Mouse (Mus musculus): ENCODE results near the gene Mob3c. TPM values are rescaled to one million over a fixed set of nuclear protein-coding genes. Genes with fewer than 3 reads are reported as not detected.
A peak's percentile ranks its signal among the peaks of the same experiment; 100 is the strongest.

Mob3c gene
- polyA plus RNA-seq (2016; fragmentation: Nextera tagmentation; extraction: Ambion mirVana): 6.2 TPM in 2 replicates

DNA sequence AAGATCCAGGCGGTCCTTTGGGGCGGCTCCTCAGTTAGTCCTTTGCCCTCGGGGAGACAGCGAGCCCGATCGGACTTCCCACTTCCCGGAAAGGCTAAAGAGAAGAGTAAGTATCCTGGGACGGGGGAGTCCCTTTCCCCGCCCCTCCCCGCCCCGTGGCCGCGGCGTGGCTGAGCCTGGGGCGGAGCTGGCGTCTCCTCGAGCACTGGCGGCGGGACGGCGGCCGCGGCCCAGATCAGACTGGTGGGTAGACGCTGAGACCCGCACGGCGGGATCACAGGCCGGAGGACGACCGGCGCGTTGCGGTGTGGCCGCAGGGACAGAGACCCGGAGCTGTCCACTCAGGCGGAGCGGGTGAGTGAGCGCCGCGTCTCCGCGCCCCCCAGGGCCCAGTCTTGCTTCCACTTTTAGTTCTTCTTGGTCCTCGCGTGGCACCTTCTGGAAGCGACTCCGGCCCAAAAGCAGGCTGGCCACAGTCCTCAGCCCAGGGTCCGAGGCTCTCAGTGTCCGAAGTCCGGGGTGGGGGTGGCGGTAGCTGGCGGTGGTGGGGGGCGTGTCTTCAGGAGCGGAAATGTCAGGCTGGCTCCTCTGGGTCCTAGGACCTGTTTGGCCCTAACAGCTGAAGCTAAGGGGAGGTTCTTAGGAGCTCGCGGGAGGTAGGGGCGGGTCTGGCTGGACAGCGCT lies at the start of gene Mob3c:
Gene Mob3c (plus strand): TSS at position 205 of the 684 bp plus-strand sequence.
- H3K27me3 ChIP-seq (replicated peaks): peaks cover 2% of the 10 kb centered on the region; the same call in 1 of the 2 replicates
- under 1% methylated on average over 55 of the region's 57 CpGs for WGBS

DNA sequence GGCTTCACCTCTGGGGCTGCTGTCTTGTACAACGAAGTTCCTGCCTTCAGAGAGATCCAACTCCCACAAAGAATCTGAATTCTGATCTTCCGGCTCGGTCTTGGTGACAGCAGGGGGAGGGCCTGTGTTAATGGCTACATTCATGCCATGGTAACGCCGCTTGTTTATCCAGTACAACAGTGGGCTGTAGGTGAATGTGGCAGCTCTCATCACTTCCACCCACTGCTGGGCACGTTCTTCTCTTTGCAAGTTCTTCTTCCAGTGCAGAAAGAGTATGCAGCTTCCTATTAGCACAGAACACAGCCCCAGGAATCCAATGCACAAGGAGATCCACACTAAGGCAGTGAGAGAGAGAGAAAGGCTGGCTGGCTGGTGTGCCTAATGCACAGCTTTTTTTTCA lies 47.6 kb upstream of the Mob3c start:
- WGBS: 52% methylated on average over 6 of the region's 6 CpGs

More for the DNA sequence above, at the start of gene Mob3c:
- Histone ChIP-seq H3K4me2 (replicated peaks) (peak within 1 kb of the TSS; percentile 83), H3K36me3 (no peaks in the 10 kb centered on the region), H3K27ac (peak within 1 kb of the TSS; percentile 20; the same call in 1 of the 2 replicates), H3K4me3 (peak within 1 kb of the TSS; percentile 76), H3K4me1 (peaks cover 6% of the 10 kb centered on the region; the same call in 1 of the 2 replicates), H3K9ac (peak within 1 kb of the TSS; percentile 72), H3K9me3 (no peaks in the 10 kb centered on the region)
- peak; percentile 90 for ATAC-seq (ENCODE audit: low FRiP score, low read depth)

DNA sequence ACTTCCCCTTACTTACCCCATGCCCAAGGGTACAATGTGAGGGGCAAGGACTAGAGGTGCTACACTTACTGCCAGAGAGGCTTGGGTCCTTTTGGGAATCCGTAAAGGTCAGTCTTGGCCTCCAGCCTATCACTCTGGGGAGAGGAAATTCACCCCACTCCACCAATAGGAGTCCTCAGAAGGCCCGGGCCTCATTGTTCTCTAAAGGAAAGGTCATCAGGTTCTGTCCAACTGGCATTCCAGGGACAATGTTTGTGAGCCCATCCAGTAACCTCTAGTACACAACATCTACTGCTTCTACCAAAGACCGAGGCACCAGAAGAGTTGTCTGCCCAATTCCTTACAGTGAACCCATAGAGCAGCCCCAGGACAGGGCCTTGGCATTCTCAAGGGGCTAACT lies 47.0 kb upstream of the Mob3c start, which contains the start of gene Tex38:
Gene Tex38 (minus strand): TSS at position 101 of the 400 bp plus-strand sequence.
- Histone ChIP-seq H3K4me1 (peaks cover 12% of the 10 kb centered on the region), H3K9me3 (no peaks in the 10 kb centered on the region), H3K9ac (no peak within 1 kb of the TSS), H3K4me2 (replicated peaks) (no peak within 1 kb of the TSS), H3K36me3 (peaks cover 14% of the 10 kb centered on the region; the same call in 1 of the 2 replicates), H3K4me3 (no peak within 1 kb of the TSS), H3K27ac (no peak within 1 kb of the TSS), H3K27me3 (replicated peaks) (no peaks in the 10 kb centered on the region)
- no peak for ATAC-seq (ENCODE audit: low FRiP score, low read depth)
- 81% methylated on average over 3 of the region's 3 CpGs for WGBS

More for the DNA sequence above, 47.6 kb upstream of the Mob3c start:
- Histone ChIP-seq H3K27me3 (replicated peaks) (no peaks in the 10 kb centered on the region), H3K4me2 (replicated peaks) (no peak overlapping the region), H3K36me3 (peaks cover 15% of the 10 kb centered on the region; the same call in 1 of the 2 replicates), H3K4me1 (peaks cover 6% of the 10 kb centered on the region), H3K4me3 (no peak overlapping the region), H3K9ac (no peak overlapping the region), H3K27ac (no peak overlapping the region), H3K9me3 (no peaks in the 10 kb centered on the region)
- ATAC-seq (ENCODE audit: low FRiP score, low read depth): no peak

DNA sequence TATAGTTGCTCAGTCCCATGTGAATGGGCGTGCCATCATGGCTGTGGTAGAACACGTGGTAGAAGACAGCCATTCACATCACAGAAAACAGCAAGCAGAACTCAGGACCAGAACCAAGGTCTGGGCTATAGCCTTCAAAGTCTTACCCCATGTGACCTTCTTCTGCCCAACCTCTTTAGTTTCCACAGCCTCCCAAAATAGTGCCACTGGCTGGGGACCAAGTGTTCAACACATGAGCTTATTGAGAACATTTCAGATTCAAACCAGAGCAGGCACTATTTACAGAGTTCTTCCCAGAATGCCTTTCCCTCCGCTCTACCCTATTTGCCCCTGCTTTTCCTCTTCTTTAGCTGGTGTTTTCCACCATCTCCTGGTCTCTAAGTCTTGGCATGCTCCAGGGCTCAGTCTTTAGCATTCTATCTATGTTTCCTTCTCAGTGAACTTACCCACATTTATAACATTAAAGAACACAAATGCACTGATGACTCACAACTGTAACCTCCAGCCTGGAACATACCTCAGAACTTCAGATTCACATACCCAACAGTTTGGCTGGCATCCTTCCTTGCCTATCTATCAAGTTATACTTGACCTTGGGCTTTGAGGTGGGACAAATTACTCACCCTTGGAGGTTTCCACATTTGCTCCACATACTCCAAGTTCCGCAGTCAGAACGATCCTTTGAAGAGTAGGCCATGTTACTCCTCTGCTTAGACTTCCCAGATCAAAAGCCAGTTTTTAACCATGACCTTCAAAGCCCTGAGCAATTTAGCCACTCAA lies 45.7 kb upstream of the Mob3c start:
- H3K4me1 ChIP-seq: peaks cover 14% of the 10 kb centered on the region
- H3K36me3 ChIP-seq: peaks cover 5% of the 10 kb centered on the region; the same call in 1 of the 2 replicates
- H3K9ac ChIP-seq: no peak overlapping the region
- H3K27me3 ChIP-seq (replicated peaks): no peaks in the 10 kb centered on the region
- ATAC-seq (ENCODE audit: low FRiP score, low read depth): no peak
- no peak overlapping the region for H3K27ac ChIP-seq
- H3K4me2 ChIP-seq (replicated peaks): no peak overlapping the region
- 89% methylated on average over 5 of the region's 5 CpGs for WGBS
- H3K9me3 ChIP-seq: no peaks in the 10 kb centered on the region
- no peak overlapping the region for H3K4me3 ChIP-seq

DNA sequence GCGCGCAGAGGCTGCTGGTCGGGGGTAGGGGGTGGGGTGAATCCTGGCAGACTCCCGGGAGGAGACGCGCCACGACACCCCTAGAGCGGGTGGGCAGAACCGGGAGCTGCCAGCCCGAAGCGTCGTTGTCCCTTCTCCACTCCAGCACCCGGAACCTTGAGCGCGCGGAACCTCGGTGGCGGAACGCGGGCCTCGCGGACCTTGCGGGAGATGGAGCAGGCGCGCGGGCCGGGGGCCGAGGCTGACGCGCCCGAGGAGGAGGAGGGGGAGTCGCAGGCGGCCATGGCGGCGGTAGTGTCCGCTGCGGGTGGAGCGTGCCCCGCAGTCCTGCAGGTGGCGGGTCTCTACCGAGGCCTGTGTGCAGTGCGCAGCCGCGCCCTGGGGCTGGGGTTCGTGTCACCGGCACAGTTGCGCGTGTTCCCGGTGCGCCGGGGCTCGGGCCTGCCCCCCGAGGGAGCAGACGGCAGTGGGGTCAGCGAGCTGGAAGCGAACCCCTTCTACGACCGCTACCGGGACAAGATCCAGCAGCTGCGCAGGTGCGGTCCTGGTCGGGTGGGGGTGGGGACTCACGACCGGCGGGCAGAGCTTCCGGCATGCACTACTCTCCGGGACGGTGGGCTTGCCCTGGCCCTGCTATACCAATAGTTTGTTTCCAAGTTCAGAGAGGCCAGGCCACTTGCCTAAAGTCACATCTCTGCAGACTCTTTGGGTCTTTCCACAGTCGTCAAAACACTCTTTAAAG lies 43.0 kb upstream of the Mob3c start, which contains the start of gene Atpaf1:
Gene Atpaf1 (plus strand): TSS at position 44 of the 742 bp plus-strand sequence.
- peak; percentile 91 for ATAC-seq (ENCODE audit: low FRiP score, low read depth)
- Histone ChIP-seq H3K4me2 (replicated peaks) (peak within 1 kb of the TSS; percentile 65), H3K27me3 (replicated peaks) (no peaks in the 10 kb centered on the region), H3K36me3 (peaks cover 5% of the 10 kb centered on the region; the same call in 1 of the 2 replicates), H3K4me1 (peaks cover 14% of the 10 kb centered on the region), H3K9me3 (no peaks in the 10 kb centered on the region), H3K4me3 (peak within 1 kb of the TSS; percentile 61), H3K27ac (no peak within 1 kb of the TSS), H3K9ac (peak within 1 kb of the TSS; percentile 67)
- WGBS: under 1% methylated on average over 69 of the region's 69 CpGs

DNA sequence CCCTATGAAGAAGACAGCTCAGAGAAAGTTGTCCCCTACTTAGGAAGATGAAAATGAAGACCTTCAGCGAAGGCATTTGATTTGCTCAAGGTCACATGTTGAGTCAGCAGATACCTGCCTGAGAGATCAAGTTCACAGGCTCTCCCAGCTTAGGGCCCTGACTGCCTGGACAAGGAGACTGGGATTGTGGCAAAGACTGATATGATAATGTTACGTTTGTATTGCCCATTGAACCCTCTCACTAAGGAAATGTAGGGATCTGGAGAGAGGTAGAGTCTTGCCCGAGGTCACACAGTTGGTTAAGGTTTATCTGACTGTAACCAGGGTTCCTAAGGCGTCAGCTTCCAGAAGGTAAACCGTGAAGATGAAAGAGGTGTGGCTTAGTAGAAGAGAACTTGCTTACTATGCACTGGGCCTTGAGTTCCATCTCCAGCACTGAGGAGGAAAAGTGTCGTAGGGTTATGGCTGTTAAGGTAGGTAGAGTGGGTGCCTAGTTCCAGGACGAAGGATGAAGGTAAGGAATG lies 42.3 kb upstream of the Mob3c start:
- Histone ChIP-seq H3K36me3 (peaks cover 5% of the 10 kb centered on the region; the same call in 1 of the 2 replicates), H3K4me3 (peak overlapping the region; percentile 61), H3K4me1 (peaks cover 14% of the 10 kb centered on the region), H3K27ac (no peak overlapping the region), H3K9me3 (no peaks in the 10 kb centered on the region), H3K27me3 (replicated peaks) (no peaks in the 10 kb centered on the region), H3K4me2 (replicated peaks) (peak overlapping the region; percentile 65), H3K9ac (peak overlapping the region; percentile 67)
- 66% methylated on average over 7 of the region's 7 CpGs for WGBS
- ATAC-seq (ENCODE audit: low FRiP score, low read depth): peak; percentile 39; the same call in 1 of the 2 replicates

DNA sequence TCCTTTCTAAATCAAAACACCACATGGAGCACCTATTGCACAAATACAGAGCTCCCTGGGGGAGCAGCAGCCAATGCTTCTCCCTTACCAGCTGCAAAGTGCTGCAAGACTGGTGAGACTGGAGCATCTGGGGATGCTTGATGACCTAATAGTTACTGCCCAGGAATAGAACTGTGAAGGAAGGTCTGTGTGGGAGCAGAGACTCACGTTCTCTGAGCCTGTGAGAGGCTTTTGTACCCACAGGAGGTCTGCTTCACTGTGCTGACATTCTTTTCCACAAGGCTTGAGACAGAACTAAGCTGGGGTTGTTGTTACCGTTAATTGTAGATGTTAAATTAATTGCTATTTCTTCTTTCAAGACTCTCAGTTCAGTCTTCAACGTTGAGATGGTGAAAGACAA lies 37.0 kb upstream of the Mob3c start:
- ATAC-seq (ENCODE audit: low FRiP score, low read depth): no peak
- WGBS: 71% methylated on average over 3 of the region's 3 CpGs
- Histone ChIP-seq H3K4me2 (replicated peaks) (no peak overlapping the region), H3K36me3 (peaks cover 16% of the 10 kb centered on the region), H3K4me3 (no peak overlapping the region), H3K27ac (no peak overlapping the region), H3K9me3 (no peaks in the 10 kb centered on the region), H3K4me1 (peaks cover 2% of the 10 kb centered on the region), H3K27me3 (replicated peaks) (no peaks in the 10 kb centered on the region), H3K9ac (no peak overlapping the region)

DNA sequence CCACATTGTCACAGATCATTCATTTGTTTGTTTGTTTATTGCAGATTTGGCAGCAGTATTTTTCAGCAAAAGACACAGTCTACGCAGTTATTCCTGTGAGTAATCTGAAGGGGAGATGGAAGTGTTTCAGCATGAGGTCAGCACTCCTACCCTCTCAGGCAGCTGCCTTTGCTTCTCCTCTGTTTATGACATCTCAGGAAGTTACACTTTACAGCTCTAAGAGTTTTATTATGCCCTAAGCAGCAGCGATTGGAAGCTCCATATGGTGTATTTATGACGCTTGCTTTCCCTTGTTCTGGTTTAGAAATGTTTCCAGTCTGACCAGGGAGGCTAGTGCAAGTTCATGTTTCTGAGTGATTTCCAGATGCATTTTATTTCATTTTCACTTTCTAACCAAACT lies 32.5 kb upstream of the Mob3c start:
- Histone ChIP-seq H3K27me3 (replicated peaks) (no peaks in the 10 kb centered on the region), H3K4me3 (no peak overlapping the region), H3K9me3 (no peaks in the 10 kb centered on the region), H3K4me1 (no peaks in the 10 kb centered on the region), H3K36me3 (peaks cover 28% of the 10 kb centered on the region), H3K27ac (no peak overlapping the region), H3K4me2 (replicated peaks) (no peak overlapping the region), H3K9ac (no peak overlapping the region)
- ATAC-seq (ENCODE audit: low FRiP score, low read depth): no peak
- WGBS: 41% methylated on average over 3 of the region's 3 CpGs

DNA sequence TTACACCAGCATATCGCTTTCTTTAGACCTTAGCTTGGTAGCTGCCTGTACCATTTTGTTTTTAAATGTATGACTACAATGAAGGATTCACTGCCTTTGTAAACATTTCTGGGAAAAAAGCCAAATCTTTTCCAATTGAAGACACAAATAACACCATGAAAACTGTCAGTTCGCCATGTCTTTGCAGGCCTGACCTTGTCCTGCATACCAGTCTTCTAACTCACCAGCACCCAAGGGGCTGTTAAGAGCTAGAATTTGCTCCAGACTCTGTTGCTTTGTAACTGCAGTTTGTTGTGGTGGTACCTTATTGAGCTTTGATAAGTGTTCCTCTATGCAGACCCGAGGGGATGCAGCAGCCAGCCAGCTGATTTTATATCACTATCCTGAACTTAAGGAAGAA lies 27.9 kb upstream of the Mob3c start:
- 83% methylated on average over 3 of the region's 3 CpGs for WGBS
- ATAC-seq (ENCODE audit: low FRiP score, low read depth): no peak
- H3K36me3 ChIP-seq: peaks cover 32% of the 10 kb centered on the region

DNA sequence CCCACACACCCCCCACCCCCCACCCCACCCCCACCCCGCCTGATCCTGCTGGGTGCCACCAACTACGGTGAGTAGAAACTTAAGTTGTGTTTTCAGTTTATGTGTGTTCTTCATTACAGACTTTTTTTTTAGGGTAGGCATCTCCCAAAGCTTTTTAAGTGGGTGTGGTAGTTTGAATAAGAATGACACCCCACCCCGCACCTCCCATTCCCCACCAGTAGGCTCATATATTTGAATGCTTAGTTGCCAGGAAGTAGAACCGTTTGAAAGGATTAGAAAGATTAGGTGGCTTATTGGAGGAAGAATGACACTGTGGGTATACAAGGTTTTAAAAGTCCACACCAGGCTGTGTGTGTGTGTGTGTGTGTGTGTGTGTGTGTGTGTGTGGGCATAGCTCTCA lies 15.6 kb upstream of the Mob3c start:
- Histone ChIP-seq H3K4me1 (no peaks in the 10 kb centered on the region), H3K36me3 (peaks cover 10% of the 10 kb centered on the region), H3K9ac (no peak overlapping the region), H3K9me3 (no peaks in the 10 kb centered on the region), H3K27ac (no peak overlapping the region), H3K4me3 (no peak overlapping the region), H3K4me2 (replicated peaks) (no peak overlapping the region), H3K27me3 (replicated peaks) (no peaks in the 10 kb centered on the region)
- no peak for ATAC-seq (ENCODE audit: low FRiP score, low read depth)
- WGBS: 90% methylated on average over 4 of the region's 4 CpGs

More for the DNA sequence above, 27.9 kb upstream of the Mob3c start:
- H3K9ac ChIP-seq: no peak overlapping the region
- H3K4me3 ChIP-seq: no peak overlapping the region
- H3K4me1 ChIP-seq: no peaks in the 10 kb centered on the region
- H3K27me3 ChIP-seq (replicated peaks): no peaks in the 10 kb centered on the region
- no peak overlapping the region for H3K27ac ChIP-seq
- no peak overlapping the region for H3K4me2 ChIP-seq (replicated peaks)
- H3K9me3 ChIP-seq: no peaks in the 10 kb centered on the region

DNA sequence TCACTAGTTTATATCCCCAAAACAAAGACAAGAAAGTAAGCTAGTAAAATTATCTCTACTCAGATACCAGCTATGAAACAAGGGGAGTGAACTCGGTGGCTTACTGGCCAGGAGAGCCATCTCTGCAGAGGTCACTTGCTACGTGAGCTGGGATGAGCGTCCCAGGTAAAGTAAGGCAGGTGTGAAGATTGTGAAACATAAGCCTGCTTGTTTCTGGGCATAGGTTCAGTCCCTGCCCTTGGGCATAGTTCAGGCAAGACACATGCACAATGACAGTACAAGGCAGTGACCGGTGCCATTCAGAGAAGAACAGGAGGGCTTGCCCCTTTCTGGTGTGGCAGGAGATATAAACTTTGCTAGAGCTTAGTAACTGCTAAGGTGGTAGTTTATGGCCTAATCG lies 12.3 kb upstream of the Mob3c start:
- no peaks in the 10 kb centered on the region; the same call in 1 of the 2 replicates for H3K4me1 ChIP-seq
- H3K4me2 ChIP-seq (replicated peaks): no peak overlapping the region
- H3K9me3 ChIP-seq: no peaks in the 10 kb centered on the region
- no peak for ATAC-seq (ENCODE audit: low FRiP score, low read depth)
- H3K27ac ChIP-seq: no peak overlapping the region
- no peak overlapping the region for H3K9ac ChIP-seq
- peaks cover 10% of the 10 kb centered on the region for H3K36me3 ChIP-seq
- 95% methylated on average over 5 of the region's 5 CpGs for WGBS
- no peaks in the 10 kb centered on the region for H3K27me3 ChIP-seq (replicated peaks)
- H3K4me3 ChIP-seq: no peak overlapping the region
